Mouse (Mus musculus) bone marrow macrophage, adult 2 months (primary cell): ENCODE results near the gene Kcnk3.

Experiments used
- CTCF ChIP-seq: IDR thresholded peaks from 2 replicates; pipeline ENCODE4 v1.5.1; 2012; ENCODE audit warnings: low read depth, mild to moderate bottlenecking, low read length, moderate library complexity
- POLR2A ChIP-seq: IDR thresholded peaks from 2 replicates; pipeline ENCODE4 v1.6.1; 2012; ENCODE audit warnings: mild to moderate bottlenecking, low read depth, low read length, borderline replicate concordance

GRCm38 (mm10) chr5:30593811-30594504, 6.0 kb downstream of the Kcnk3 start:
- TF ChIP-seq CTCF (no peak), POLR2A (no peak)
